Mouse (Mus musculus) lung, adult 2 months (tissue): ENCODE measurements around the gene Tmem150c.

ENCODE experiments used
- CTCF ChIP-seq: fragments of 200-500 bp; IDR thresholded peaks from 2 replicates; pipeline ENCODE4 v1.5.1; 2011; ENCODE audit warnings: mild to moderate bottlenecking, low read length, control low read depth; ENCODE audit not compliant: insufficient read depth
- POLR2A ChIP-seq: fragments of 200-500 bp; IDR thresholded peaks from 2 replicates; pipeline ENCODE4 v1.6.1; 2011; ENCODE audit warnings: low read depth, mild to moderate bottlenecking, control low read depth, low read length, borderline replicate concordance; ENCODE audit errors: extremely low read depth

DNA sequence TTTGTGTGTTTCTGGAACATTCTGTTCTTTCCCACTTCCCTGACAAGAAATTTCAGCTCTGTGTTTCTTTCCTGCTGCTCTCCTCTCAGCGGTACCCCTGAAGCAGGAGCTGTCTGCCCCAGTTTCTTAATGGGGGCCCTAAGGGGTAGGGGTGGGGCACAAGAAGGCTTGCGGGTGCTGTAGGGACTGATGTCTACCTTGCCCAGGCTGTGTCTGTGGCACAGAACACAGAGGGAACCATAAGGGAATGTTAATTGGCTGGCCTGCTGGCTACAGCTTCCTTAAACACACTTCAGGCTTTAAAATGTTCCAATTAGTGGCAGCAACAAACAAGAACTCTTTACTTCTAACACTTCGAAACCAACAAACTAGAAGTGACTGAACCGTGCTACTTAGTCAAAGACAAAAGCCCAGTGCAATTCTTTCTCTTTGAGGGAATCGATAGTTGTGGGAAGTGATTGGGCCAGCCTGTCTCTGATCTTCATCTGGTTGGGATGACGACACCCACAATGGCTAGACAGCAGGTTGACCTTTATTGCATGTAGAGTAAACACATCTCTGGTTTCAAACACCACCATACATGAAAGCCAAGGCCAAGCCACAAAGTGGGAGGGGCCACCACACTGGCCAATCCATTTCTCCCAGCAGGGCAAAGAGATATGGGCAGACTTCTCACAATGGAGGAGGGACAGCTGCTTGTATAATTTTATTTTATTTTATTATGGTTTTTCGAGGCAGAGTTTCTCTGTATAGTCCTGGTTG is 39.7 kb upstream of the Tmem150c start:
- TF ChIP-seq CTCF (no peak), POLR2A (no peak)
